In genomic region chr13:93996535-93997382, GRCm38 (mm10) we compare ENCODE assay signal across 13 mouse cellular contexts.
A peak's percentile ranks its signal among the peaks of the same experiment; 100 is the strongest.
DNase-seq lines count a peak whose midpoint lies in the region; ATAC-seq and TF ChIP-seq lines count a peak whose summit lies in the region.
"Had no signal": no experiment of that assay in that cellular context is flagged by ENCODE, and none has a peak within 500 bp of the region (broad histone marks: within the 10 kb centered on the region; RNA-seq: fewer than 3 reads in every experiment).

No protein-coding gene starts in this region.

- TF ChIP-seq POLR2A in bone marrow macrophage, adult 2 months (IDR thresholded peaks at IDR 0.05; ENCODE audit: borderline replicate concordance, low read depth, low read length) = no peak

- no peak overlapping the region for H3K4me2 ChIP-seq in liver, embryonic 15.5 days
- H3K4me2 ChIP-seq: hindbrain, embryonic 15.5 days; neural tube, embryonic 13.5 days; stomach, embryonic 15.5 days had no signal

- peak overlapping the region; percentile 14; the same call in 1 of the 2 replicates for H3K27ac ChIP-seq in liver, embryonic 15.5 days (replicated peaks)
- H3K27ac ChIP-seq in bone marrow macrophage, adult 2 months (ENCODE audit: insufficient read depth, low read depth, low read length) = peak overlapping the region; percentile 97
- H3K27ac ChIP-seq: hindbrain, embryonic 15.5 days; neural tube, embryonic 13.5 days; stomach, embryonic 15.5 days had no signal

- H3K27me3 ChIP-seq in liver, embryonic 15.5 days = no peaks in the 10 kb centered on the region
- H3K27me3 ChIP-seq: hindbrain, embryonic 15.5 days; neural tube, embryonic 13.5 days; stomach, embryonic 15.5 days had no signal

- H3K9me3 ChIP-seq in liver, embryonic 15.5 days (replicated peaks) = no peaks in the 10 kb centered on the region
- H3K9me3 ChIP-seq: hindbrain, embryonic 15.5 days; neural tube, embryonic 13.5 days; stomach, embryonic 15.5 days had no signal

- no peaks in the 10 kb centered on the region for H3K36me3 ChIP-seq in liver, embryonic 15.5 days (replicated peaks)
- H3K36me3 ChIP-seq: hindbrain, embryonic 15.5 days; neural tube, embryonic 13.5 days; stomach, embryonic 15.5 days had no signal

- ATAC-seq in liver, embryonic 15.5 days (ENCODE audit: insufficient read depth) = no peak
- ATAC-seq in megakaryocyte, adult 5-6 weeks (ENCODE audit: poor library complexity, severe bottlenecking) = peak; percentile 69

- WGBS in liver, embryonic 15.5 days (ENCODE audit: insufficient replicate concordance) = 42% methylated on average over 10 of the region's 10 CpGs

- no peak for DNase-seq in liver
- peak; percentile 58 for DNase-seq in heart, adult 8-10 months (ENCODE audit: low spot score)
- DNase-seq in urinary bladder, adult 2 months (ENCODE audit: low spot score) = no peak
- DNase-seq in ovary, postnatal 10 days (ENCODE audit: low spot score) = no peak
- DNase-seq: cerebellum, adult 9-10 months; kidney, postnatal 4 days; right cerebral cortex, postnatal 14 days had no signal

- no peak overlapping the region for H3K4me3 ChIP-seq in liver, embryonic 15.5 days (replicated peaks)
- peak overlapping the region; percentile 20 for H3K4me3 ChIP-seq in bone marrow macrophage, adult 2 months (ENCODE audit: insufficient read depth, low read length)
- H3K4me3 ChIP-seq: hindbrain, embryonic 15.5 days; neural tube, embryonic 13.5 days; stomach, embryonic 15.5 days had no signal

- H3K4me1 ChIP-seq in liver, embryonic 15.5 days (replicated peaks) = no peaks in the 10 kb centered on the region
- peaks cover 52% of the 10 kb centered on the region for H3K4me1 ChIP-seq in bone marrow macrophage, adult 2 months (ENCODE audit: control insufficient read depth, insufficient read depth, low read length)
- H3K4me1 ChIP-seq: hindbrain, embryonic 15.5 days; neural tube, embryonic 13.5 days; stomach, embryonic 15.5 days had no signal

- no peak for TF ChIP-seq CTCF in bone marrow macrophage, adult 2 months (IDR thresholded peaks at IDR 0.05; ENCODE audit: low read depth, low read length)

- H3K9ac ChIP-seq in liver, embryonic 15.5 days = no peak overlapping the region
- H3K9ac ChIP-seq: hindbrain, embryonic 15.5 days; neural tube, embryonic 13.5 days; stomach, embryonic 15.5 days had no signal
